In the genomic region with DNA sequence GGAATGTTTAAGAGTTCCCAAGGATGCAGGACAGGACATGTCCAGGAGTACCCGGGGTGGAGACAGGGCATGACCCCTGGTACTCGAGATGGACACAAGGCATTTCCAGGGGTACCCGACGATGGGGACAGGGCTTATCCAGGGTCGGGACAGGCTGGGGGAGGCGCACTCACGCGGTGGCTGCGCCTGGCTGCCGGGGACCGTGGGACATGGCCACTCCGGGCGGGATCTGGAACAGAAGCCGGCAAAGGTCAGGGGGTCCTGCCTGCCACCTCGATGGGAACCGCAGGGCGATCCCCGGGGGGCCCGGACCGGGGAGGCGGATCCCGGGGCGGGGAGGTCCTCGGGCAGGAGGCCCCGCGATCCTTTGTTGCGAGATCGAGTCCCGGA, we compare ENCODE assay signal across 8 mouse cellular contexts. TPM values are rescaled to one million over a fixed set of nuclear protein-coding genes. Genes with fewer than 3 reads are reported as not detected.
DNase-seq lines count a peak whose midpoint lies in the region; ATAC-seq and TF ChIP-seq lines count a peak whose summit lies in the region.

No protein-coding gene starts in this region.

- TF ChIP-seq CTCF in heart, postnatal 0 days (IDR thresholded peaks at IDR 0.05; ENCODE audit: low read depth): no peak
- TF ChIP-seq CTCF in MEL (IDR thresholded peaks at IDR 0.05 in 2 of 3, conservative IDR thresholded peaks at IDR 0.05 in 1 of 3; ENCODE audit: control insufficient read depth in 1 of 3, insufficient read depth in 1 of 3, low read depth in 2 of 3, low read length in 3 of 3, poor library complexity in 1 of 3, severe bottlenecking in 1 of 3): no peak

- peak overlapping the region; percentile 86 for H3K4me3 ChIP-seq in heart, postnatal 0 days (ENCODE audit: low read depth, low read length)
- peak overlapping the region; percentile 81 to 94 for H3K4me3 ChIP-seq in MEL (ENCODE audit: control insufficient read depth in 1 of 2, insufficient read depth in 1 of 2, low read depth in 2 of 2, low read length in 2 of 2)
- H3K4me3 ChIP-seq in hindbrain, embryonic 10.5 days: peak overlapping the region; percentile 92
- peak overlapping the region; percentile 77 for H3K4me3 ChIP-seq in midbrain, embryonic 10.5 days

- 1% methylated on average over 28 of the region's 29 CpGs for WGBS in heart, postnatal 0 days
- WGBS in hindbrain, embryonic 10.5 days: under 1% methylated on average over 29 of the region's 29 CpGs
- under 1% methylated on average over 29 of the region's 29 CpGs for WGBS in midbrain, embryonic 10.5 days

- ATAC-seq in heart, postnatal 0 days (ENCODE audit: insufficient read depth, low read depth): no peak
- ATAC-seq in megakaryocyte-erythroid progenitor cell, adult 5-6 weeks (replicated peaks; ENCODE audit: low FRiP score, low TSS enrichment, poor library complexity, severe bottlenecking): no peak

- H3K9me3 ChIP-seq in heart, postnatal 0 days (replicated peaks; ENCODE audit: control insufficient read depth, low read length): no peaks in the 10 kb centered on the region
- H3K9me3 ChIP-seq in MEL (replicated peaks; ENCODE audit: insufficient read depth, low read length): no peaks in the 10 kb centered on the region
- no peaks in the 10 kb centered on the region for H3K9me3 ChIP-seq in hindbrain, embryonic 10.5 days
- no peaks in the 10 kb centered on the region for H3K9me3 ChIP-seq in midbrain, embryonic 10.5 days (replicated peaks)

- no peak for DNase-seq in heart, postnatal 0 days (ENCODE audit: low spot score)
- no peak for DNase-seq in heart, postnatal 4 days
- DNase-seq in MEL (ENCODE audit: low read depth, low spot score): no peak
- DNase-seq in hindbrain, embryonic 10.5 days (ENCODE audit: low spot score): no peak
- DNase-seq in midbrain, embryonic 10.5 days (ENCODE audit: low spot score): no peak
- no peak for DNase-seq in retina, postnatal 1 day
- no peak for DNase-seq in right cerebral cortex, adult 18-20 months

- H3K27ac ChIP-seq in heart, postnatal 0 days (ENCODE audit: low read depth): peak overlapping the region; percentile 87
- peak overlapping the region; percentile 56 for H3K27ac ChIP-seq in MEL (ENCODE audit: control insufficient read depth, low read depth, low read length)
- H3K27ac ChIP-seq in hindbrain, embryonic 10.5 days: peak overlapping the region; percentile 89
- peak overlapping the region; percentile 95 for H3K27ac ChIP-seq in midbrain, embryonic 10.5 days (replicated peaks)

- H3K4me1 ChIP-seq in heart, postnatal 0 days (ENCODE audit: control insufficient read depth, insufficient read depth): peaks cover 13% of the 10 kb centered on the region
- peaks cover 10 to 14% of the 10 kb centered on the region in 2 experiments; a peak in 3 of 4 replicates for H3K4me1 ChIP-seq in MEL (ENCODE audit: control insufficient read depth in 1 of 2, insufficient read depth in 2 of 2, low read length in 2 of 2)
- peaks cover 55% of the 10 kb centered on the region for H3K4me1 ChIP-seq in hindbrain, embryonic 10.5 days (replicated peaks)
- H3K4me1 ChIP-seq in midbrain, embryonic 10.5 days: peaks cover 63% of the 10 kb centered on the region

- H3K27me3 ChIP-seq in heart, postnatal 0 days (ENCODE audit: control insufficient read depth, insufficient read depth, low read length): no peaks in the 10 kb centered on the region
- H3K27me3 ChIP-seq in MEL (ENCODE audit: control insufficient read depth in 1 of 2, insufficient read depth in 2 of 2, low read length in 2 of 2): no peaks in the 10 kb centered on the region
- peaks cover 42% of the 10 kb centered on the region for H3K27me3 ChIP-seq in hindbrain, embryonic 10.5 days (ENCODE audit: insufficient read depth, poor library complexity, severe bottlenecking)
- H3K27me3 ChIP-seq in midbrain, embryonic 10.5 days (ENCODE audit: low read depth, poor library complexity, severe bottlenecking): peaks cover 48% of the 10 kb centered on the region

- TF ChIP-seq EP300 in heart, postnatal 0 days (IDR thresholded peaks at IDR 0.05; ENCODE audit: low read depth): no peak
- TF ChIP-seq EP300 in MEL (IDR thresholded peaks at IDR 0.05; ENCODE audit: low read depth in 1 of 2, low read length in 2 of 2): no peak

- peak overlapping the region; percentile 94 for H3K4me2 ChIP-seq in heart, postnatal 0 days (ENCODE audit: low read depth, low read length)

- peak overlapping the region; percentile 77 for H3K9ac ChIP-seq in heart, postnatal 0 days (replicated peaks; ENCODE audit: low read depth, low read length)
- H3K9ac ChIP-seq in MEL (ENCODE audit: control insufficient read depth, low read depth, low read length, poor library complexity, severe bottlenecking): peak overlapping the region; percentile 84

- TF ChIP-seq RAD21 in MEL (IDR thresholded peaks at IDR 0.05; ENCODE audit: low read depth, low read length): no peak

- 0 out of 4 replicates have a peak, but pooled peaks of 1 of the 2 experiments have one; percentile 12 for TF ChIP-seq POLR2A in MEL (IDR thresholded peaks at IDR 0.05; ENCODE audit: control insufficient read depth in 1 of 2, insufficient read depth in 1 of 2, low read depth in 1 of 2, low read length in 2 of 2, poor library complexity in 1 of 2)

- H3K79me2 ChIP-seq in MEL (ENCODE audit: control insufficient read depth, insufficient read depth, low read length, poor library complexity): peaks cover 4% of the 10 kb centered on the region; the same call in 1 of the 2 replicates

- peaks cover 24% of the 10 kb centered on the region for H3K36me3 ChIP-seq in heart, postnatal 0 days (replicated peaks; ENCODE audit: control insufficient read depth, insufficient read depth, low read length)
- H3K36me3 ChIP-seq in MEL (ENCODE audit: control insufficient read depth in 1 of 2, insufficient read depth in 2 of 2, low read length in 2 of 2): peaks cover 0 to 12% of the 10 kb centered on the region in 2 experiments; a peak in 2 of 4 replicates
- H3K36me3 ChIP-seq in hindbrain, embryonic 10.5 days: peaks cover 38% of the 10 kb centered on the region
- peaks cover 35% of the 10 kb centered on the region for H3K36me3 ChIP-seq in midbrain, embryonic 10.5 days

RNA-seq across cellular contexts. Expression of a gene that starts 0.3 kb away (rescaled TPM):
- 63.9 and 80.7 TPM in 2 replicates for total RNA-seq in heart, postnatal 0 days (2014; rRNA removed; ENCODE audit: low replicate concordance)
- 92.3 and 94.5 TPM in 2 replicates for polyA plus RNA-seq in heart, postnatal 0 days (2015; fragmentation: Nextera tagmentation; extraction: Ambion mirVana)
- 100 to 1,000 TPM; 107 to 113 TPM for total RNA-seq in heart, postnatal 4 days (2021)
- total RNA-seq in MEL (2012; rRNA removed): 22.8 and 27.0 TPM in 2 replicates
- polyA plus RNA-seq in MEL (2012; ENCODE audit: insufficient read depth in 1 of 2, insufficient read length in 2 of 2, low read depth in 1 of 2, low replicate concordance in 2 of 2, missing spikeins in 1 of 2): 10 to 100 TPM in 1 of 2 experiments, not detected in 1; 92.7 TPM
- 111 and 128 TPM in 2 replicates for polyA plus RNA-seq in hindbrain, embryonic 10.5 days (2016; fragmentation: Nextera tagmentation; extraction: Ambion mirVana)
- polyA plus RNA-seq in midbrain, embryonic 10.5 days (2016; fragmentation: Nextera tagmentation; extraction: Ambion mirVana): 102 and 115 TPM in 2 replicates
- total RNA-seq in megakaryocyte-erythroid progenitor cell, adult 5-6 weeks (2014; fragmentation: Nextera tagmentation): 25.7 and 37.6 TPM in 2 replicates
- 44.2 and 61.1 TPM in 2 replicates for total RNA-seq in megakaryocyte-erythroid progenitor cell, adult 5-6 weeks (2017)

RNA-seq across cellular contexts. Expression of a gene that starts 6.9 kb away (rescaled TPM):
- 0.08 and 0.12 TPM in 2 replicates for total RNA-seq in heart, postnatal 0 days (2014; rRNA removed; ENCODE audit: low replicate concordance)
- 0.16 and 0.21 TPM in 2 replicates for polyA plus RNA-seq in heart, postnatal 0 days (2015; fragmentation: Nextera tagmentation; extraction: Ambion mirVana)
- total RNA-seq in heart, postnatal 4 days (2021): 1 to 10 TPM; 2.2 to 3.3 TPM
- not detected in 2 replicates for total RNA-seq in MEL (2012; rRNA removed)
- polyA plus RNA-seq in MEL (2012; ENCODE audit: insufficient read depth in 1 of 2, insufficient read length in 2 of 2, low read depth in 1 of 2, low replicate concordance in 2 of 2, missing spikeins in 1 of 2): not detected
- not detected in 2 replicates for polyA plus RNA-seq in hindbrain, embryonic 10.5 days (2016; fragmentation: Nextera tagmentation; extraction: Ambion mirVana)
- polyA plus RNA-seq in midbrain, embryonic 10.5 days (2016; fragmentation: Nextera tagmentation; extraction: Ambion mirVana): not detected in 2 replicates
- not detected in 2 replicates for total RNA-seq in megakaryocyte-erythroid progenitor cell, adult 5-6 weeks (2014; fragmentation: Nextera tagmentation)
- total RNA-seq in megakaryocyte-erythroid progenitor cell, adult 5-6 weeks (2017): not detected in 2 replicates

RNA-seq across cellular contexts. Expression of a gene that starts 7.3 kb away (rescaled TPM):
- 20.2 and 30.5 TPM in 2 replicates for total RNA-seq in heart, postnatal 0 days (2014; rRNA removed; ENCODE audit: low replicate concordance)
- 10.3 and 11.4 TPM in 2 replicates for polyA plus RNA-seq in heart, postnatal 0 days (2015; fragmentation: Nextera tagmentation; extraction: Ambion mirVana)
- total RNA-seq in heart, postnatal 4 days (2021): 10 to 100 TPM; 12.1 to 13.5 TPM
- 17.9 and 29.0 TPM in 2 replicates for total RNA-seq in MEL (2012; rRNA removed)
- polyA plus RNA-seq in MEL (2012; ENCODE audit: insufficient read depth in 1 of 2, insufficient read length in 2 of 2, low read depth in 1 of 2, low replicate concordance in 2 of 2, missing spikeins in 1 of 2): 10 to 100 TPM in 1 of 2 experiments, not detected in 1; 22.5 TPM
- 9.2 and 12.9 TPM in 2 replicates for polyA plus RNA-seq in hindbrain, embryonic 10.5 days (2016; fragmentation: Nextera tagmentation; extraction: Ambion mirVana)
- 9.3 and 10.6 TPM in 2 replicates for polyA plus RNA-seq in midbrain, embryonic 10.5 days (2016; fragmentation: Nextera tagmentation; extraction: Ambion mirVana)
- total RNA-seq in megakaryocyte-erythroid progenitor cell, adult 5-6 weeks (2014; fragmentation: Nextera tagmentation): 15.7 and 16.4 TPM in 2 replicates
- total RNA-seq in megakaryocyte-erythroid progenitor cell, adult 5-6 weeks (2017): 13.9 and 14.1 TPM in 2 replicates

RNA-seq across cellular contexts. Expression of a gene that starts 15.7 kb away (rescaled TPM):
- not detected in 2 replicates for total RNA-seq in heart, postnatal 0 days (2014; rRNA removed; ENCODE audit: low replicate concordance)
- 0.68 and 1.0 TPM in 2 replicates for polyA plus RNA-seq in heart, postnatal 0 days (2015; fragmentation: Nextera tagmentation; extraction: Ambion mirVana)
- total RNA-seq in heart, postnatal 4 days (2021): 1 to 10 TPM in 1 of 2 experiments, under 1 TPM in 1; 0.63 to 2.0 TPM
- 6.7 and 12.1 TPM in 2 replicates for total RNA-seq in MEL (2012; rRNA removed)
- polyA plus RNA-seq in MEL (2012; ENCODE audit: insufficient read depth in 1 of 2, insufficient read length in 2 of 2, low read depth in 1 of 2, low replicate concordance in 2 of 2, missing spikeins in 1 of 2): 1 to 10 TPM in 1 of 2 experiments, not detected in 1; 3.1 TPM
- 0.61 and 0.62 TPM in 2 replicates for polyA plus RNA-seq in hindbrain, embryonic 10.5 days (2016; fragmentation: Nextera tagmentation; extraction: Ambion mirVana)
- 0.38 and 0.39 TPM in 2 replicates for polyA plus RNA-seq in midbrain, embryonic 10.5 days (2016; fragmentation: Nextera tagmentation; extraction: Ambion mirVana)
- 0.70 TPM in 1 of 2 replicates, not detected in the other for total RNA-seq in megakaryocyte-erythroid progenitor cell, adult 5-6 weeks (2014; fragmentation: Nextera tagmentation)
- total RNA-seq in megakaryocyte-erythroid progenitor cell, adult 5-6 weeks (2017): 1.9 TPM in 1 of 2 replicates, not detected in the other

RNA-seq across cellular contexts. Expression of a gene that starts 21.4 kb away (rescaled TPM):
- total RNA-seq in heart, postnatal 0 days (2014; rRNA removed; ENCODE audit: low replicate concordance): 4.7 and 10.5 TPM in 2 replicates
- polyA plus RNA-seq in heart, postnatal 0 days (2015; fragmentation: Nextera tagmentation; extraction: Ambion mirVana): 6.3 and 7.0 TPM in 2 replicates
- total RNA-seq in heart, postnatal 4 days (2021): 1 to 10 TPM; 5.5 to 5.6 TPM
- 0.13 TPM in 1 of 2 replicates, not detected in the other for total RNA-seq in MEL (2012; rRNA removed)
- under 1 TPM in 1 of 2 experiments, not detected in 1; 0.31 TPM for polyA plus RNA-seq in MEL (2012; ENCODE audit: insufficient read depth in 1 of 2, insufficient read length in 2 of 2, low read depth in 1 of 2, low replicate concordance in 2 of 2, missing spikeins in 1 of 2)
- polyA plus RNA-seq in hindbrain, embryonic 10.5 days (2016; fragmentation: Nextera tagmentation; extraction: Ambion mirVana): 3.3 and 3.6 TPM in 2 replicates
- 2.9 and 3.3 TPM in 2 replicates for polyA plus RNA-seq in midbrain, embryonic 10.5 days (2016; fragmentation: Nextera tagmentation; extraction: Ambion mirVana)
- 0.66 and 2.3 TPM in 2 replicates for total RNA-seq in megakaryocyte-erythroid progenitor cell, adult 5-6 weeks (2014; fragmentation: Nextera tagmentation)
- total RNA-seq in megakaryocyte-erythroid progenitor cell, adult 5-6 weeks (2017): 0.52 TPM in 1 of 2 replicates, not detected in the other
